Mouse (Mus musculus) frontal cortex, adult (tissue): ENCODE data around the gene Tgm4.
A peak's percentile ranks its signal among the peaks of the same experiment; 100 is the strongest.

Experiments used
- ATAC-seq: cut with Nextera tagmentation; 2 replicates; pipeline ENCODE4 v1.9.2; 2017; ENCODE audit warnings: mild to moderate bottlenecking, moderate library complexity, mixed read lengths; ENCODE audit not compliant: low TSS enrichment

Gene Tgm4

DNA sequence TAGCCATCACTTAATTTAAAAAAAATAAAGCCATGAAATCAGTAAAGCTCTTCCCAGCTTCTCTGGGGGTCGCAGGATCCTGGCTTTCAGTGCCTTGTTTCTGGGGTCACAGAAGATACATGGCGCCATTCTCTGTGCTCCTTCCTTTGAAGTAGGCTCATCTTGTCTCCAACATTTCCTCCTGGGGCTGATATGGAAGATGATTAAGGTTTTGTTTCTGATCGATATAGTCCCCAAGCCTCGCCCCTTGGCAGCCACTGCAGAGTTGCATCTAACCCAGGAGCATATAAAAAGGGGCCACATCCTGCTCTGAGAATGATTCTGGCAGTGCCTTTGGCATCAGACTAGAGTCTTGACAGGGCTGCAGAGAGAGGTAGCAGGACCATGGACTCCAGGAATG, at the start of gene Tgm4:
Gene Tgm4 (plus strand): TSS at position 301 of the 400 bp plus-strand sequence.
- no peak for ATAC-seq

DNA sequence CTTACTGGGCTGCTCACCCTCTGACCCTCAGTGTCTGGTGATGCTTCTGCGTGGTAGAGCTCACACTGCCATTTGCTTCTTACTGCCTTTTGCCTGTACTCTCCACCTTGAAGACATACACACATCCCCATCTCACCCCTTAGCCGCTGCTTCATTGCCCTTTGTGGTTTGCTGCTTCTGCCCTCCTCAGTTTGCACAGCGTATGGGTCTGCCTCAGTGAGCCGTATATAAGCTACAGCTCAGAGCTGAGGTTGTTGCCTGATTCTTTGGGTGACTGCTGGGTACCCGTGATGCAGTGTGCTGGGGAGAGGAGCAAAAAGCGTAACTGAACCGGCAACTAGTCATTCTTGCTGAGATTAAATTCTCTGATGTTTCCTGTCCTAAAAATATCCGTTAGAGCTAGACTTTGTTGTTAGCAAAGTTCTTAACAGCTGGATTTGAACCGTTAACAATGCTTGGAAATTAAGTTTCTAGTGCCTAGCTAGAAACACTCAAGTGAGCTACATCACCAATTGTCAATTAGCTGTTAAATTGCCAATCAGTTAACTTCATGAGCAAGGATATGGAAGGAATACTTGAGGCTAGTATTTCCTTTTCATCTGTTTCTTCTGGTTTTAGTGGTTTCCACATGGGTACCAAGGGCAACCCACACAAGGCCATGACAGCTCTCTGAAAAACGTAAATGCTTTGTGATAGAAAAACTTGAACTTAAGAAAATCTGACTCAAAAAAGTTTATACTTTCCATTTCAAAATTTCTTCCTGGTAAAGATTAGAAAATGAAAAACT, 35.9 kb upstream of the Tgm4 start:
- ATAC-seq, result no peak

GRCm38 (mm10) chr9:122999193-122999586, 35.3 kb upstream of the Tgm4 start:
- no peak for ATAC-seq

DNA sequence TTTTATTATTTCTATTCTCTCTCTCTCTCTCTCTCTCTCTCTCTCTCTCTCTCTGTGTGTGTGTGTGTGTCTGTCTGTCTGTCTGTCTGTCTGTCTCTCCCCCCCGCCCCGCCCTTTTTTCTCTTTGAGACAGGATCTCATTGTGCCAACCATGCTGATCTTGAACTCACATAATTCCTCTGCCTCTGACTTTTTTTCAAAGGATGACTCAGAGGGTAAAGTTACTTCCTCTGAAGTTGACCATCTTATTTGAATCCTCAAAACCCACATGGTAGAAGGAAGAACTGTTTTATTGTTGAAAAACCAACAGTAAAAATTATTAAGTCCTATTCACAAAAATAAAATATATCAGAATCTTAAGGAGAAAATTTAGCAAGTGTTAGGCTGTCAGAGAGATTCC, 29.8 kb upstream of the Tgm4 start:
- no peak for ATAC-seq

GRCm38 (mm10) chr9:123006071-123006470, 28.5 kb upstream of the Tgm4 start:
- no peak for ATAC-seq

DNA sequence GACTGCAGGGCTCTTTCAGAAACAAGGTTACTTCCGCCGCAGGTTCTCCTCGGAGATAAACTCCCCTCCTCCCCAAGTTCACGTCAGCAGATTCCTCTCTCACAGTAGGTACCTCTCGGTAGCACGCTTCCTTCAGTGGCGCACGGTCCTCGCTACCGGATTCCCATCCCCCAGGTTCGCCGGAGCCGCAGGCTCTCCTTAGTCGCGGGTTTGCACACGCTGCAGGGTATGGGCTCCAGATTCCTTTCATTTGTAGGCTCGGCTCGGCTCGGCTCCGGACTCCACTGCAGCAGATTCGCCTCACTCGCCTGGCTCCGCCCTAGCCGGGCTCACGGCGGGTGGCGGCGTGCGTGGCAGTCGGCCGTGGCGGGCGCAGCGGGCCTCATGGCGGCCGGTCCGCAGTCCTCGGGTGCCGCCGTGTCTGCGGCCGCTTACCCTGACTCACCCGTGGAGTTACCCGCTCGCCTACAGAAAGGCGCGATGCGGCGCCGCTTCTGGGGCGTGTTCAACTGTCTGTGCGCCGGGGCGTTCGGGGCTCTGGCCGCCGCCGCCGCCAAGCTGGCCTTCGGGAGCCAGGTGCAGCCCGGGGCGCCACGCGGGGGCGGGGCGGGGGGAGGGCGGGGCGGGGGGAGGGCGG, 13.4 kb upstream of the Tgm4 start, which contains the start of gene Tmem42:
Gene Tmem42 (plus strand): TSS at position 332 of the 637 bp plus-strand sequence.
- peak; percentile 97 for ATAC-seq

DNA sequence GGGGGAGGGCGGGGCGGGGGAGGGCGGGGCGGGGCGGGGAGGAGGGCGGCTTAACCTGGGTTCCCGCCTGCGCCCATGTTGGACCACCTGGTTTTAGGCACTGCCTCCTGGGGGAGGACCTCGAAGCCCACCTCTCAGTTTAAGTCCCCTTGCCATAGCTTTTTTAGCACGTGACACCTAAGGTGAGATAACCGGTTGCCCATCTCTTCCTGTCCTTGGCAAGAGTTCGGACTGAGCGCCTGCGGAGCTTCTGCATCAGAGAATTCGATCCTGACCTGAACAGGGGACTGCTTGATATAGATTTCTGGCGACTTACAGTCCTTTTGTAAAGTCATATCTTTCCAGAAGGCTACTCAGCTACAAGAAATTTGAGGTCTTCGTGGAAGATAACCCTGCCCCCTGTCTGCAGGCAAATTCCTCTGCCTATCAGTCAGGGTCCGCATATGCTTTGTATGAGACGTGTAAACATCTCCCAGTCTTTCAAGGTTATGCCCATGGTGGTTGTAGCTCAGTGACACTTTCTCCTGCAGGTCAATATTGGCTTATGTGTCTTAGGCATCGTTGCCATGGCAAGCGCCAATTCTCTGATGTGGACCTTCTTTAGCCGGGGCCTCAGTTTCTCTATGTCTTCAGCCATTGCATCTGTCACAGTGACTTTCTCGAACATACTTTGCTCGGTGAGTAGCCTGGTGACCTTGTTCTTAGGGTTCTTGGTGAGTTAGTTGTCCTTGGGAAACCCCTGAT, 12.7 kb upstream of the Tgm4 start:
- ATAC-seq, result no peak

DNA sequence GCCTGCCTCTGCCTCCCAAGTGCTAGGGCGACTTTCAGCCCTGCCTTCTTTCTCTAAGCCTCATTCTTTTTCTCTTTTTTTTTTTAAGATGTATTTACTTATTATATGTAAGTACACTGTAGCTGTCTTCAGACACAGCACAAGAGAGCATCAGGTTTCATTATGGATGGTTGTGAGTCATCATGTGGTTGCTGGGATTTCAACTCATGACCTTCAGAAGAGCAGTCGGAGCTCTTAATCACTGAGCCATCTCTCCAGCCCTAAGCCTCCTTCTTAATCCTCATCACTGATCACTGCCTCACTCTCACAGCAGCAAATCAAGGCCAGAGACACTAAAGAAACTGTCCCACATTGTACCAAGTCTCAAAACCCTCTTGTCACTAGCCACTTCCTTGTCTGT, 10.3 kb upstream of the Tgm4 start:
- no peak for ATAC-seq

DNA sequence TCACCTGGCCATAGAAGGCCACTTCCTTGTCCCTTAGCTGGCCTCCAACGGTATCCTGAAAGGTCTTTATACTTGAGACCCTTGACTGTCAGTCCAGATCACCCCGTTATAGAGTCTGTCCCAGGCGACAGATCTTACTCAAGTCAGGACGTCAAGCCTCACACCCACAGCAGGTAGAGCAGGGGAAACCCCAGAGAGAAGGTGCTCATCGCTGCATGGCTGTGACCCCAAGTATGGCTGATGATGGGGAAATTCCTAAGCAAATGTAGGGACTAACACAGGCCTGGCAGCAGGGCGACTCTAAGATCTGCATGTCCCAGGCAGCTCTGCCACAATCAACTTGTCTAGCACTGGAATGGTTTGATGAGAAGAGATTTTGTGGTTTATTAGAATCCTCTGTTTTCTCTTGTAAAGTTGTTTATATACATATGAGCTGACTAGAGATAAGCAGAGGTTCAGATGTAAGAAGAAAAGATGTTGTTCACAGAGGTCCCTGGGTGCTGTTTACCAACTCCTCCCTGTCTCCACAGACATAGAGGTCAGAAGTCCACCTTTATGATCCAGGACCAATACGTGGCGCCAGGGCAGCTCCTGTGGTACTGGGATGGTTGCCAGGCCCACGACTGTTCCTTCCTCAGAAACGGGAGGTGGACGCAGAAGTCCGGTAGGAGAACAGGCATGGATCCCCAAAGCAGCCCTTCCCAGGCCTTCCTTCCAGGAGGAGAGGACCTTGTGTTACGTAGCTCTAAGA, 2.9 kb upstream of the Tgm4 start:
- ATAC-seq, result no peak

DNA sequence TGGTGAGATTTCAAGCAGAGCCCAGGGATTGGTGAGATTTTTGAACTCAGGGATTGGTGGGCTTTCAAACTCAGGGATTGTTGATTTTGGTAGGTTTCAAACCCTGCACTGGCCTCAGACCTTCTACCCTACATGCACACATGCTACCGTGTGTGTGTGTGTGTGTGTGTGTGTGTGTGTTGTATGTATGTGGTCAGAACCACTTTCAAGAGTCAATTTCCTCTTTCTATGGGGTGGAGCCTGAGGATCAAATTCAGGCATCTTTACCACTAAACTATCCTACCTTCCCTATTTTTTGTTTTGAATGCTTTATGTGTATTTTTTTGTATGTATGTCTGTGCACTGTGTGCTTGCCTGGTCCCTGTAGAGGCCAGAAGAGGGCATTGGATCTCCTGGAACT, 13.1 kb downstream of the Tgm4 start:
- ATAC-seq, result no peak

GRCm38 (mm10) chr9:123058724-123059292, 24.3 kb downstream of the Tgm4 start:
- ATAC-seq, result no peak

DNA sequence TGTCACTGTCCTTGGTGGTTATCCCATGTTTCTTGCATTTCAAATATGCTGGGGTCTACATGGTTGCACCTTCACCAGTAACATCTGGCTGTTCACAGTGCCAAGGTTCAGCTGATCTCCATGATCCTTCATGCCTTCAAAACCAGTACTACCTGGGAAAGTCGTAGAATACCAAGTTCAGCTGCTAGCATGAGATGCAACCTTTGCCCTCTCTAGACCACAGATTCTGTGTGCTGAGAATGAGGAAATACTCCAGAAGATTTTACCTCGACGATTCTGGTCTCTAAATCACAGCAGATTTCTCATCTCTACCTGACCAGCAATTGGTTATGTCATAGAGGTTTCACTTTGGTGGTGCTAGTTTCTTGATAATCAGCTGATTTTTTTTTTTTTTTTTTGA, 25.6 kb downstream of the Tgm4 start:
- ATAC-seq, result no peak

DNA sequence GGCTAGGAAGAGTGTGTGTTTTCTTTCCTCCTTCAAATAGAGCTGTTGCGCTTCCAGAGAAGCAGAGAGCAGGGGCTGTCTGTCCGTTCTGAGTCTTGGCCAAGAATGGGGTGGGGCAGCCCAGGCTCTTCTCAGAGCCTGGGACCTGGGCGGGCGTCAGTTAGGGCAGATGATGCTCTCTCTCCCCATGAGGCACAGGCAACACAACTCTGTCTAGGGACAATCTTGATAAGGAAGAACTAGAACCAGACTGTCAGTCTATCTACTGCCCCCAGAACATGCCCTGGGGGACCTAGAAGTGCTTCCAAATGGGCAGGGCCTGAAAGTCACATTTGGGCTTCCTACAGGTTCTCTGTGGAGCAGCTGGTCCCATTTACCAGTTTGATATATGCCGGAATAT, 44.6 kb downstream of the Tgm4 start:
- ATAC-seq, result no peak

DNA sequence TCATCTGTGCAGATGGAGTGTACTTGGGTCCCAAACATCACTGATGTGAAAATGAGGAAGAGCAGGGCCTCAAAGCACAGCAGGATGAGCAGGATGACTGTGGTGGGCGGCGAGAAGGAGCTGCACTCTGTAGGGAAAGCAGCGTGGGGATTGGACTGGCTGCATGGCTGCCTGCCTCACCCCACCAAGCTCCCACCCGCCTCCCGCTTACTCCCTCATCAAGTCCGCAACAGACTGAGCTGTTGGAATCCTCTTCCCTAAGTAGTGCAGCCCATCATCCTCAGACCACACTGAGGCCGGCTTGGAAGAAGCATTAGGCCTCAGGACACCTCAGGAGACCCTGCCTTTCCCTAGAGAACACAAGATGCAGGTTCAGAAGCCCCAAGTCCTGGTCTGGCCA, 45.8 kb downstream of the Tgm4 start:
- ATAC-seq, result peak; percentile 93

DNA sequence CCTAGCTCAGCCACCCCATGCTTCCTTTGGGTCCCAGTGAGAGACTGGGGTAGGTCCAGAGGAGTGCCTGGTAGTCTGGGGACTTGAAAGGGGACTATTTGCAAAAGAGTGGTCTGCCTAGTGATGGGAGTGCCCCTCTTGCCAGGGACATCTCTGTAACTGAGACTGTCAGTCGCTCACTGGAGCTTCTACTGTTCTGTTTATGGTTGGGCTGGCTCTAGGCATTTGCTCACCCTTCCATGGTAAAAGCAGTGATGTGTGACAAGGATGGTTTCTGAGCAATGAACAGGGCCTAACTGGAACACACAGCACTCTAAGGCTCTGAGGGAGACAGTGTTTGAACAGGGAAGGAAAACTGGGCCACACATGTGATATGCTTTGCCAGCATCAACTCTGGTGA, 46.3 kb downstream of the Tgm4 start:
- ATAC-seq, result no peak

DNA sequence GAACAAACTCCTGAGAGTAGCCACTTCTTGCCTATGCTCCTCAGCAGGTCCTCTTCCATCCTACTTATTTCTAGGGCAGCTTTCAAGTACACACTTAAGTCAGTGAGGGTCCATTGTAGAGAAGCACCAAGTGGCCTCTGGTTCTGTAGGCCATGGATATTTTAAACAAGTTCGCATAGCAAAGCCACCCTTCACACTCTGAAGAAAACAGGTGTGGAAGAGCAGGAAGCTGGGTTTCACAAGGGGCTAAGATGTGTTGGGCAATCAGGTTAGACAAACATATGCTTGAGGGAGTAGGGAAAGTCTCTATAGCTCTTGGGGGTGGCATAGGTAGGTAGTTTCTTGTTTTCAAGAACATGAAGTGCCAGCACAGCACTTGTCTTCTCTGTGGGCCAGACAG, 50.8 kb downstream of the Tgm4 start:
- ATAC-seq, result no peak

DNA sequence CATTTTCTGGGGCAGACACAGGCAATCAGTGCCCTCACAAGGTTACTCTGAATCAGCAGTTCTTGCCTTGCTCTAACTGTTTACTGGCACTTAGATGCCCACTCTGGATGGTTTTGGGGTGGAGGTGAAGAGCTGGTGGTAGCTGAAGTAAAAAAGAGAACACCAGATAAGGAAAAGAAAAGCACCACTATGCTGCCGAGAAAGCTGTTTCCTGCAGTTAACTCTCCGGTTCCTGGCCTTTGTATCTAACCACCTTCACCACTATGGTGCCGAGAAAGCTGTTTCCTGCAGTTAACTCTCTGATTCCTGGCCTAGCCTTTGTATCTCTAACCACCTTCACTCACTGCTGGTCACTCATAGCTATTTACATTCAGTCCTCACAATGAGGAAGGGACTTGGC, 53.0 kb downstream of the Tgm4 start:
- ATAC-seq, result no peak

- no peak for ATAC-seq
These were observed 56.3 kb downstream of the Tgm4 start for GRCm38 (mm10) chr9:123090844-123091243.

DNA sequence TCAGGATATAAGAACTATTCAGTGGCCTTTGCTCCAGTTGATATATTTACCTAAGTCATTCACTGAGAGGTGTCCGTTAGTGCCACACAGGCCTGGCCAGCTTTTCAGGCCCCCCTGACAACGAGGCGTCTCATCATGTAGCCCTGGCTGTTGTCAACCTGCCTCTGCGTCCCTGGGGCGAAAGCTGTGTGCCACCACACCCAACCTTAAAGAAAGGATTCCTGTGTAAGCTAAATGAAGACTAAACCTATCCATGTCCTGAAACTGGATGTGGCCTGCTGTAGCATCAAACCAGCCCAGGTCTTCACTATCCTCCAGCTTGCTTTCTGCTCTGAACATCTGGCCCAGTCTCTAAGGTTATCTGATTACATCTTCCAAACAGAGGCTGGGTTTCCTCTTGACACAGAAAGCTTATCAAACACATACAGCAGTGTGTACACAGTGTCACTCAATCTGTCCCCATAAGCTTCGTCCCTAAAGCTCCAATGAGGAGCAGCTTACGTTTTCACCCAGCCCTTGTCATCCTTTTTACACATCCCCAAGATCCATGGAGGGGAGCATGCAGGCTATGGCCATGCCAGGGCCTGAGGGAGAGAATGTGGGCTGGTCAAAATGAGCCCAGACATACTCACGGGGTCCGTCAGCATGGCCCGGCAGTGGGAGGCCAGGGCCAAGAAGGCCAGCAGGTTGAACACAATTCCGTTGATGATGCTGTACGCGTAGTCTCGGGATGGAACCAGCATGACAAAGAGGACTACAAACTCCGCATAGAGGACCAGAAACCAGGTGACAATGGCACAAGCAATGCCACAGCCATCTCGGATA, 65.3 kb downstream of the Tgm4 start:
- ATAC-seq, result no peak

- no peak for ATAC-seq
These were observed 68.9 kb downstream of the Tgm4 start for GRCm38 (mm10) chr9:123103425-123103824.

DNA sequence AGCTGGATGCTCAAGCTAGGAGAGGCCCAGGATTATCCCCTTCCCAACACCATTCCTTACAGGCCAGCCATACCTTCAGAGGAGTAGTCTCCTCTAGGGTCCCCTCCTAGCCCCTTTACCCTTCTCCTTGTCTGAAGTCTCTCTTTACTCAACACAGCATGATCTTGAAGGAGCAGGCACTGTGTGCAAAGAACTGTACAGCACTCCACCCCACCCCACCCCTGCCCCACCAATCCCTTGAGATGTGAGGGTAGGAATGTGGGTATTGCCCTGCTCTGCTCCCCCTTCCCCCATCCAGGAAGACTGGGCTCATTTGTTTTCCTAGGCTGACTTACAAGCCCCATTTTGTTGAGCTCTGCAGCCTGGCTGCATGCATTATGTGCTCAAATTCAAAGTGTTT, 69.8 kb downstream of the Tgm4 start:
- ATAC-seq, result no peak
